Mouse (Mus musculus) kidney, adult 10 weeks (tissue): ENCODE results near the gene Nbr1. TPM values are rescaled to one million over a fixed set of nuclear protein-coding genes. Genes with fewer than 3 reads are reported as not detected.

ENCODE experiments used
- polyA plus RNA-seq: library from polyadenylated mRNA; stranded (reverse); fragments of 350-450 nt; fragmentation: Illumina TruSeq; extraction: RNeasy Lipid Tissue Mini Kit (QIAGEN cat#74804); gene quantifications from one replicate; pipeline ENCODE4 v1.2.3, GENCODE M21; 2014; ENCODE audit warnings: low read depth, low replicate concordance

Nbr1 gene
- 182 TPM for polyA plus RNA-seq

DNA sequence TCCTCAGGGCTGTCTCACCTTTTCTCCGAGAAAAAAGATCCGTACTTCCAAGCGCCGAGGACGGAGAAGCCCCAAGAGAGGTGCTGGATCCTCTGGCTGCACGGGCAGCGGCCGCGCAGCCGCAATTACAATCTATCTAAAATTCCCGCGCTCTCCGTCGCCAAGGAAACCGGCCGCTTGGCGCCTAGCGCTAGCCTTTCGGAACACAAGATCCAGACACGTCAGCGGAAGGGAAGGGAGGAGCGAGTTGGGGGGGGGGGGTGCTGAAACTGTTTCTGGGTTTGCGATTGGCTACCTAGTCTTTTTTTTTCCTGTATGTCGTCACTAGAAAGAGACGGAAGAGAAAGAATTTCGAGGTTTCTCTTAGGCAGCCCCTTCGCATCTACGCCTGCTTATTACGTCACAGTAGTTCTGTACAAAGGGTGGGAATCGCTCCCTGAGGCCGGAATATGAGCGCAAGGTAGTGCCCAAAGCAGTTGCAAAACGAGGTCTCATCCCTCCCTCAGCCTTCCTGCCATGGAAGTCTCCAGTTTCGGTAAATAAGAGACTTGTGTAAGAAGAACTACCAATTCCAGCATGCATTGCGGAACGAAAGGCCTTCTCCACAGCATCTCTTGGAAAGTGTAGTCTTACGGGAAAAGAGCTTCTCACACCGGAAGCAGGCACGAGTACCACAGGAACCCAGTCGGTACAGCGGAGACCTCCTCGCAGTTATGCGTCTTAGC lies at the start of gene Nbr1, which contains the start of gene Brca1:
Gene Nbr1, plus strand, starts transcription at position 399 of the 725 bp plus-strand sequence.
Gene Brca1, minus strand, starts transcription at position 205 of the 725 bp plus-strand sequence.

DNA sequence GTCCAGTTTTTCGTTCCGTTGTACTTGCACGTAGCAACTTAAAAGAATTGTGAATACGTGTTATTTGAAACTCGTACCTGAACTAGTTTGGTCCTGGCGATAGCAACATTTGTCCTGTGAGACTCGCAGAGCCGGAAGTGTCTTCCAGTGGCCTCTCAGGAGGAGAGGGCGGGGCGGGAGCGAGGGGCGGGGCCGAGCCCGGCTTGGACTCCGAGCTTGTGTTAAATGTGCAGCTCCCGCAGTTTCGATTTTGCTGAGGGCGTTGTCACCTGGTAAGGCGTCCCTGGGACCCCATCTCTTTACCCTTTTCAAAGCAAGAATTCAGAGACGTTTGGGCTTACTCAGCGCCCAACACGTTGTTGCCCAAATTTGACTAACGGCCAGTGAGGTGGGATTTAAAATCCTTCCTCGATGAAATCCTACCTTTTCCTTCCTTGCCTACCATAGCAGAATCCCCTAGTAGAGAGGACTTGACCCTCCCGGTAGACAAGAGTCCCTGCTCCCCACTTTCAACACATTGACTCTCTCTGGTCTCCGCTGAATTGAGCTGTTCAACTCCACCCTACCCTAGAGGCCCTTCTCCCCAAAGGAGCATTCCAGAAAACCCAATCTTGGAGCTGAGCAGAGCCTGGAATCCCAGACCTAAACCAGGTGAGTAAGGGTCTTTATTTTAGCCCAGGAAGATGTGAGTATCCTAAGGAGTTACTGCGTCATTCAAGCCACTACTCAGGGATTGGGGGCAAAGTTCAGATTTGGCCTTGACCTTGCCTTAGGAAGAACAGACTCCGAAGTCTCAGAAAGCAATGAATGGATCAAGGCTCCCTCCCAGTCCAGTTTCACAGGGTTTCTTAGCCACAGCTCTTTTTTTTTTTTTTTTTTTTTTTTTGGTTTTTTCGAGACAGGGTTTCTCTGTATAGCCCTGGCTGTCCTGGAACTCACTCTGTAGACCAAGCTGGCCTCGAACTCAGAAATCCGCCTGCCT lies 30.4 kb downstream of the Nbr1 start, which contains the start of gene Tmem106a:
Gene Tmem106a, plus strand, starts transcription at position 189 of the 982 bp plus-strand sequence.

DNA sequence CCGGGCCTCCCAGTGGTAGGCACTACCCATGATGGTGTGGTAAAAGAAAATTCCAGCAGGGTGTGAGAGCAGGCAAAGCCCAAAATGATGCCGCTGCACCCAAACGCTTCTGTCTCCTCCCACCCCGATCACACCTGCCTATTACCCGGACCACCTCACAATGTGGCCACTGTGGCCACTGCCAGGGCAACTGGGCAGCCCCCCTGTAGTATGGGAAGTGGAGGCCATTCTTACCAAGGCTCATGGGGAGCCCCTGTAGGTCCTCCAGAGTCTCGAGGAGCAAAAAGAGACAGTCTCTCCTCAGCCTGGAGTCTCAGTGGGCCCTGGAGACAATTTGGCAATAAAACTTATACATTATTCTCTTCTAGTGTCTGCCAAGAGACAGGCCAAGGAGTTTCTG lies 47.2 kb downstream of the Nbr1 start, which contains the start of gene Gm11634:
Gene Gm11634, minus strand, starts transcription at position 101 of the 400 bp plus-strand sequence.

DNA sequence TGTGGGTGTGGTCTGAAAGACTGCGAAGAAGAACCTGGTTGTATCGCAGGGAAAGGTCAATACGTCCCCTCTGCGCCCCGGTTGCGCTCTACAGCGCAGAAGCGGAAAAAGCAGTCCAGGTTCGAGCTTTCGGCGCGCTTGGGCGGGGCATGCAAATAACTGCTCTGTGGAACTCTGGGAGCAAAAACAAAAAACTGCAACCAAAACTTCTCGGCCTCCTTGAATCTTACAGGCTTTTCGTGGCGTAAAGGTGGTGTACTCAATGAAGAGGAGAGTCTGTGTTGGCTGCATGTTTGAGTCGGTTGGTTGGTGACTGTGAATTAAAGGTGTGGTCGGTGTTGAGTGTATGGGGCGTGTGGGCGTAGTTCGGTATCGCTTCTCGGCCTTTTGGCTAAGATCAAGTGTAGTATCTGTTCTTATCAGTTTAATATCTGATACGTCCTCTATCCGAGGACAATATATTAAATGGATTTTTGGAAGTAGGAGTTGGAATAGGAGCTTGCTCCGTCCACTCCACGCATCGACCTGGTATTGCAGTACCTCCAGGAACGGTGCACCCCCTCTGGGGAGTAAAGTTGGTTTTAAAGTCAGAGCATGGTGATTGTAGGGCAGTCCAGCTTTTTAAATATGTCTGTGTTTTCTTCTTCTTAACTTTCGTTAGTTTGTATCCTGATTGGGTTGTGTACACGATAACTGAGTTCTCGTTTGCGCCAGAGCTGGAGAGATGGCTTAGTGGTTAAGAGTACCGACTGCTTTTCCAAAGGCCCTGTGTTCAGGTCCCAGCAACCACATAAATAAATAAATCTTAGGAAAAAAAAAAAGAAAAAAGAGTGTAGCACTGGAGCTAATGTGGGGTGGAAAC lies 75.3 kb downstream of the Nbr1 start, which contains the start of gene Rdm1:
Gene Rdm1, plus strand, starts transcription at position 201 of the 862 bp plus-strand sequence.

Other genes starting within 250 kb of the Nbr1 start
- gene Becn1, start 249.9 kb upstream of the Nbr1 start, polyA plus RNA-seq, result 96.1 TPM
- 180 TPM for gene Psme3, start 235.9 kb upstream of the Nbr1 start, polyA plus RNA-seq
- 0.28 TPM for gene Aoc2, start 227.1 kb upstream of the Nbr1 start, polyA plus RNA-seq
- 2.3 TPM for gene Aoc3, start 221.5 kb upstream of the Nbr1 start, polyA plus RNA-seq
- gene G6pc, start 184.6 kb upstream of the Nbr1 start, polyA plus RNA-seq, result 542 TPM
- gene Aarsd1, start 134.5 kb upstream of the Nbr1 start, polyA plus RNA-seq, result 10.7 TPM
- gene Gm27029, start 127.4 kb upstream of the Nbr1 start, polyA plus RNA-seq, result 0.81 TPM
- gene Rundc1, start 127.1 kb upstream of the Nbr1 start, polyA plus RNA-seq, result 3.9 TPM
- 2.0 TPM for gene Ptges3l, start 126.8 kb upstream of the Nbr1 start, polyA plus RNA-seq
- gene Rpl27, start 109.9 kb upstream of the Nbr1 start, polyA plus RNA-seq, result 36.8 TPM
- gene Ifi35, start 103.7 kb upstream of the Nbr1 start, polyA plus RNA-seq, result 0.93 TPM
- 4.5 TPM for gene Rnd2, start 87.2 kb upstream of the Nbr1 start, polyA plus RNA-seq
- gene Vat1, start 85.9 kb upstream of the Nbr1 start, polyA plus RNA-seq, result 1.5 TPM
- 0.32 TPM for gene Brca1, start 194 bp upstream of the Nbr1 start, polyA plus RNA-seq
- gene Tmem106a, start 30.1 kb downstream of the Nbr1 start, polyA plus RNA-seq, result 36.1 TPM
- gene Gm11634, start 47.1 kb downstream of the Nbr1 start, polyA plus RNA-seq, result not detected
- gene Rdm1, start 75.0 kb downstream of the Nbr1 start, polyA plus RNA-seq, result not detected
- gene Arl4d, start 113.4 kb downstream of the Nbr1 start, polyA plus RNA-seq, result 7.3 TPM
- 12.8 TPM for gene Dhx8, start 180.8 kb downstream of the Nbr1 start, polyA plus RNA-seq
- gene Etv4, start 233.2 kb downstream of the Nbr1 start, polyA plus RNA-seq, result not detected